In genomic region chr16:56036501-56036900, GRCm38 (mm10) we compare ENCODE assay signal across 8 mouse cellular contexts. TPM values are rescaled to one million over a fixed set of nuclear protein-coding genes. Genes with fewer than 3 reads are reported as not detected.
DNase-seq lines count a peak whose midpoint lies in the region; ATAC-seq and TF ChIP-seq lines count a peak whose summit lies in the region.

No protein-coding gene starts in this region.

- no peak for DNase-seq in heart, adult 2 months
- no peak for DNase-seq in heart, postnatal 25 days (ENCODE audit: low spot score)
- DNase-seq in CH12.LX (ENCODE audit: extremely low read depth), result no peak
- no peak for DNase-seq in forebrain, embryonic 14.5 days (ENCODE audit: low spot score)
- no peak for DNase-seq in liver, embryonic 14.5 days (ENCODE audit: low read depth in 3 of 3, low spot score in 3 of 3)
- no peak for DNase-seq in adrenal gland, adult 8-10 months
- DNase-seq in c-Kit-positive CD71-positive TER-119-positive erythroid progenitor cells, embryonic 14.5 days (ENCODE audit: low spot score), result no peak
- DNase-seq in right cerebral cortex, postnatal 10 days (ENCODE audit: low spot score in 2 of 2), result no peak

- 42% methylated on average over 6 of the region's 6 CpGs for WGBS in heart, adult 2 months
- WGBS in forebrain, embryonic 14.5 days, result 62% methylated on average over 6 of the region's 6 CpGs
- WGBS in liver, embryonic 14.5 days (ENCODE audit: insufficient replicate concordance), result 29% methylated on average over 6 of the region's 6 CpGs

- peaks cover 6% of the 10 kb centered on the region; the same call in 1 of the 2 replicates for H3K36me3 ChIP-seq in heart, adult 2 months (ENCODE audit: control insufficient read depth, insufficient read depth, low read length)
- peaks cover 19 to 43% of the 10 kb centered on the region in 2 experiments for H3K36me3 ChIP-seq in CH12.LX (replicated peaks in 1 of 2; ENCODE audit: control insufficient read depth in 1 of 2, insufficient read depth in 1 of 2, low read length in 1 of 2)
- peaks cover 31% of the 10 kb centered on the region for H3K36me3 ChIP-seq in forebrain, embryonic 14.5 days (ENCODE audit: control insufficient read depth, insufficient read depth, low read length)
- H3K36me3 ChIP-seq in liver, embryonic 14.5 days (replicated peaks; ENCODE audit: control insufficient read depth, insufficient read depth, low read depth), result peaks cover 27% of the 10 kb centered on the region

- intact Hi-C loops in heart, adult 2 months (cut with DNase I), result no loop called here
- intact Hi-C loops in heart, postnatal 25 days (cut with DNase I), result no loop called here

- no peak for TF ChIP-seq RAD21 in CH12.LX (IDR thresholded peaks at IDR 0.05; ENCODE audit: low read depth, low read length)

- no peak for TF ChIP-seq EP300 in heart, adult 2 months (IDR thresholded peaks at IDR 0.05; ENCODE audit: insufficient read depth, low read depth, low read length)
- TF ChIP-seq EP300 in CH12.LX (IDR thresholded peaks at IDR 0.05; ENCODE audit: low read length), result no peak
- TF ChIP-seq EP300 in liver, embryonic 14.5 days (IDR thresholded peaks at IDR 0.05; ENCODE audit: low read depth), result no peak

- H3K4me1 ChIP-seq in heart, adult 2 months (ENCODE audit: control insufficient read depth, insufficient read depth, low read length), result peaks cover 2% of the 10 kb centered on the region
- H3K4me1 ChIP-seq in CH12.LX (ENCODE audit: control insufficient read depth in 1 of 2, insufficient read depth in 2 of 2), result peaks cover 9 to 50% of the 10 kb centered on the region in 2 experiments
- peaks cover 10% of the 10 kb centered on the region for H3K4me1 ChIP-seq in forebrain, embryonic 14.5 days (ENCODE audit: control insufficient read depth, insufficient read depth, low read length)
- peaks cover 3 to 11% of the 10 kb centered on the region in 2 experiments for H3K4me1 ChIP-seq in liver, embryonic 14.5 days (replicated peaks; ENCODE audit: control insufficient read depth in 2 of 2, insufficient read depth in 2 of 2, low read length in 1 of 2)

- ATAC-seq in forebrain, embryonic 14.5 days, result no peak
- ATAC-seq in liver, embryonic 14.5 days (ENCODE audit: insufficient read depth), result no peak

- H3K27ac ChIP-seq in heart, adult 2 months, result no peak overlapping the region
- H3K27ac ChIP-seq in CH12.LX (ENCODE audit: insufficient read depth, low read depth), result no peak overlapping the region
- H3K27ac ChIP-seq in forebrain, embryonic 14.5 days (ENCODE audit: low read depth, low read length), result no peak overlapping the region
- H3K27ac ChIP-seq in liver, embryonic 14.5 days, result no peak overlapping the region

- H3K9me3 ChIP-seq in CH12.LX (replicated peaks; ENCODE audit: low read length), result no peaks in the 10 kb centered on the region
- H3K9me3 ChIP-seq in forebrain, embryonic 14.5 days (replicated peaks; ENCODE audit: control insufficient read depth, low read length), result no peaks in the 10 kb centered on the region
- H3K9me3 ChIP-seq in liver, embryonic 14.5 days (ENCODE audit: control insufficient read depth, low read length), result no peaks in the 10 kb centered on the region

- no peaks in the 10 kb centered on the region for H3K79me2 ChIP-seq in heart, adult 2 months (replicated peaks; ENCODE audit: control insufficient read depth, insufficient read depth, low read length)
- peaks cover 44% of the 10 kb centered on the region for H3K79me2 ChIP-seq in CH12.LX (replicated peaks; ENCODE audit: control insufficient read depth, extremely low read depth, insufficient read depth, poor library complexity, severe bottlenecking)

- no peak for TF ChIP-seq POLR2A in heart, adult 2 months (IDR thresholded peaks at IDR 0.05; ENCODE audit: insufficient read depth, low read depth, low read length)
- TF ChIP-seq POLR2A in CH12.LX (IDR thresholded peaks at IDR 0.05; ENCODE audit: low read depth, low read length), result no peak

- peak overlapping the region; percentile 88 for H3K4me3 ChIP-seq in heart, adult 2 months
- H3K4me3 ChIP-seq in CH12.LX (replicated peaks in 1 of 3; ENCODE audit: low read depth in 2 of 3, low read length in 2 of 3, poor library complexity in 1 of 3), result peak overlapping the region; percentile 85 to 98 (median 94)
- peak overlapping the region; percentile 77 for H3K4me3 ChIP-seq in forebrain, embryonic 14.5 days (ENCODE audit: low read depth, low read length)
- peak overlapping the region; percentile 88 to 94 for H3K4me3 ChIP-seq in liver, embryonic 14.5 days (ENCODE audit: insufficient read depth in 1 of 2, low read depth in 2 of 2, low read length in 2 of 2)

- no peaks in the 10 kb centered on the region for H3K27me3 ChIP-seq in heart, adult 2 months (ENCODE audit: control insufficient read depth, insufficient read depth, low read length)
- H3K27me3 ChIP-seq in CH12.LX (replicated peaks), result no peaks in the 10 kb centered on the region
- no peaks in the 10 kb centered on the region for H3K27me3 ChIP-seq in forebrain, embryonic 14.5 days (replicated peaks; ENCODE audit: control insufficient read depth, insufficient read depth, low read length)
- no peaks in the 10 kb centered on the region for H3K27me3 ChIP-seq in liver, embryonic 14.5 days (ENCODE audit: control insufficient read depth, insufficient read depth, low read length)

- no peak for TF ChIP-seq CTCF in heart, adult 2 months (IDR thresholded peaks at IDR 0.05)
- no peak for TF ChIP-seq CTCF in CH12.LX (conservative IDR thresholded peaks at IDR 0.05 in 1 of 2, IDR thresholded peaks at IDR 0.05 in 1 of 2; ENCODE audit: low read depth in 2 of 2, low read length in 2 of 2)
- TF ChIP-seq CTCF in liver, embryonic 14.5 days (IDR thresholded peaks at IDR 0.05; ENCODE audit: low read depth), result no peak

- dilution Hi-C loops in CH12.LX (cut with MboI; ENCODE audit: extremely low pct_ligation_motif_present, extremely low pct_unique_long_range_greater_than_20kb, low sequenced_read_pairs), result no loop called here

- in situ Hi-C loops in CH12.LX (cut with MboI; ENCODE audit: low pct_ligation_motif_present, low pct_unique_long_range_greater_than_20kb, low sequenced_read_pairs), result no loop called here

- H3K9ac ChIP-seq in heart, adult 2 months (ENCODE audit: low read depth, low read length), result no peak overlapping the region
- peak overlapping the region; percentile 94 for H3K9ac ChIP-seq in CH12.LX (ENCODE audit: insufficient read depth, low read depth)
- H3K9ac ChIP-seq in forebrain, embryonic 14.5 days (ENCODE audit: low read length), result peak overlapping the region; percentile 82
- H3K9ac ChIP-seq in liver, embryonic 14.5 days (replicated peaks), result peak overlapping the region; percentile 83

- peak overlapping the region; percentile 97 for H3K4me2 ChIP-seq in CH12.LX (ENCODE audit: insufficient read depth, low read depth, poor library complexity, severe bottlenecking)
- peak overlapping the region; percentile 72 for H3K4me2 ChIP-seq in forebrain, embryonic 14.5 days (ENCODE audit: low read length)
- peak overlapping the region; percentile 94 for H3K4me2 ChIP-seq in liver, embryonic 14.5 days (ENCODE audit: low read depth)

TF ChIP-seq in CH12.LX, 34 proteins besides CTCF, POLR2A, EP300 and RAD21:
- TF ChIP-seq CHD2 (IDR thresholded peaks at IDR 0.05; ENCODE audit: low read length), result no peak
- no peak for TF ChIP-seq SIN3A (IDR thresholded peaks at IDR 0.05; ENCODE audit: low read length)
- TF ChIP-seq ZMIZ1 (IDR thresholded peaks at IDR 0.05; ENCODE audit: low read depth, low read length), result no peak
- no peak for TF ChIP-seq MXI1 (IDR thresholded peaks at IDR 0.05; ENCODE audit: low read depth, low read length)
- TF ChIP-seq NRF1 (IDR thresholded peaks at IDR 0.05; ENCODE audit: low read depth, low read length), result no peak
- TF ChIP-seq PAX5 (IDR thresholded peaks at IDR 0.05; ENCODE audit: low read length), result no peak
- TF ChIP-seq CHD1 (IDR thresholded peaks at IDR 0.05; ENCODE audit: low read depth, low read length), result no peak
- no peak for TF ChIP-seq ZNF384 (IDR thresholded peaks at IDR 0.05; ENCODE audit: low read depth, low read length)

RNA-seq across cellular contexts. Expression of gene Trmt10c, which starts 1.1 kb away (rescaled TPM):
- total RNA-seq in heart, adult 2 months (2021), result 10 to 100 TPM; 12.0 TPM
- 2.5 and 4.2 TPM in 2 replicates for polyA plus RNA-seq in heart, adult 2 months (2012; rRNA removed)
- total RNA-seq in heart, postnatal 25 days (2021), result 10 to 100 TPM; 11.0 to 11.3 TPM
- total RNA-seq in CH12.LX (2012; rRNA removed) (23.4 and 32.5 TPM in 2 replicates), CH12.LX (2014; rRNA removed) (63.0 and 63.5 TPM in 2 replicates)
- 26.6 and 30.1 TPM in 2 replicates for polyA plus RNA-seq in CH12.LX (2012; ENCODE audit: insufficient read length, low read depth)
- 28.1 and 29.8 TPM in 2 replicates for polyA plus RNA-seq in forebrain, embryonic 14.5 days (2014; fragmentation: Nextera tagmentation; extraction: Ambion mirVana)
- polyA plus RNA-seq in liver, embryonic 14.5 days (2012; rRNA removed), result 3.2 and 6.1 TPM in 2 replicates
- 16.1 and 17.7 TPM in 2 replicates for polyA plus RNA-seq in liver, embryonic 14.5 days (2014; fragmentation: Nextera tagmentation; extraction: Ambion mirVana)
- total RNA-seq in adrenal gland, adult 8-10 months (2022), result 10 to 100 TPM; 16.0 to 19.5 (median 18.7) TPM

RNA-seq across cellular contexts. Expression of gene Pcnp, which starts 7.0 kb away (rescaled TPM):
- 10 to 100 TPM; 47.1 to 50.7 TPM for total RNA-seq in heart, adult 2 months (2021)
- 15.1 and 30.1 TPM in 2 replicates for polyA plus RNA-seq in heart, adult 2 months (2012; rRNA removed)
- 10 to 100 TPM; 49.3 to 56.8 TPM for total RNA-seq in heart, postnatal 25 days (2021)
- total RNA-seq in CH12.LX (2012; rRNA removed) (67.4 and 79.5 TPM in 2 replicates), CH12.LX (2014; rRNA removed) (177 and 208 TPM in 2 replicates)
- 137 and 154 TPM in 2 replicates for polyA plus RNA-seq in CH12.LX (2012; ENCODE audit: insufficient read length, low read depth)
- 252 and 255 TPM in 2 replicates for polyA plus RNA-seq in forebrain, embryonic 14.5 days (2014; fragmentation: Nextera tagmentation; extraction: Ambion mirVana)
- 22.2 and 33.6 TPM in 2 replicates for polyA plus RNA-seq in liver, embryonic 14.5 days (2012; rRNA removed)
- 102 and 107 TPM in 2 replicates for polyA plus RNA-seq in liver, embryonic 14.5 days (2014; fragmentation: Nextera tagmentation; extraction: Ambion mirVana)
- total RNA-seq in adrenal gland, adult 8-10 months (2022), result 100 to 1,000 TPM; 102 to 138 (median 126) TPM

RNA-seq across cellular contexts. Expression of gene Senp7, which starts 11.6 kb away (rescaled TPM):
- 10 to 100 TPM; 14.4 to 15.6 TPM for total RNA-seq in heart, adult 2 months (2021)
- polyA plus RNA-seq in heart, adult 2 months (2012; rRNA removed), result 2.9 and 6.1 TPM in 2 replicates
- 10 to 100 TPM; 15.8 to 18.0 TPM for total RNA-seq in heart, postnatal 25 days (2021)
- total RNA-seq in CH12.LX (2012; rRNA removed), result 9.9 and 12.3 TPM in 2 replicates
- 15.5 and 16.5 TPM in 2 replicates for total RNA-seq in CH12.LX (2014; rRNA removed)
- polyA plus RNA-seq in CH12.LX (2012; ENCODE audit: insufficient read length, low read depth), result 23.7 and 26.4 TPM in 2 replicates
- 47.5 and 52.2 TPM in 2 replicates for polyA plus RNA-seq in forebrain, embryonic 14.5 days (2014; fragmentation: Nextera tagmentation; extraction: Ambion mirVana)
- polyA plus RNA-seq in liver, embryonic 14.5 days (2012; rRNA removed), result 6.9 and 8.7 TPM in 2 replicates
- polyA plus RNA-seq in liver, embryonic 14.5 days (2014; fragmentation: Nextera tagmentation; extraction: Ambion mirVana), result 15.5 and 16.9 TPM in 2 replicates
- total RNA-seq in adrenal gland, adult 8-10 months (2022), result 10 to 100 TPM; 18.0 to 33.3 (median 25.4) TPM
